Mouse (Mus musculus): ENCODE results near the gene Mmp2. TPM values are rescaled to one million over a fixed set of nuclear protein-coding genes. Genes with fewer than 3 reads are reported as not detected.
A peak's percentile ranks its signal among the peaks of the same experiment; 100 is the strongest.

The Mmp2 gene
- total RNA-seq, 2 experiments from 2014 or later: 94.3 to 106 TPM

- no peak for DNase-seq (ENCODE audit: low spot score)
- intact Hi-C loops (cut with DNase I): loop anchor here (5.0 kb wide), 1 partner anchor 47 kb away; no protein-coding TSS in a partner anchor
Observed at GRCm38 (mm10) chr8:92834786-92835500, 7.9 kb downstream of the Mmp2 start.

GRCm38 (mm10) chr8:92835901-92836300 is 8.8 kb downstream of the Mmp2 start:
- DNase-seq (ENCODE audit: low spot score): no peak
- intact Hi-C loops (cut with DNase I): loop anchor here (5.0 kb wide), 1 partner anchor 46 kb away; no protein-coding TSS in a partner anchor

- intact Hi-C loops (cut with DNase I): loop anchor here (5.0 kb wide), 1 partner anchor 44 kb away; no protein-coding TSS in a partner anchor
- no peak for DNase-seq (ENCODE audit: low spot score)
Observed at GRCm38 (mm10) chr8:92838616-92839015, 11.5 kb downstream of the Mmp2 start.

GRCm38 (mm10) chr8:92839161-92839560 is 12.1 kb downstream of the Mmp2 start:
- no peak for DNase-seq (ENCODE audit: low spot score)
- intact Hi-C loops (cut with DNase I): loop anchor here (5.0 kb wide), 1 partner anchor 43 kb away; no protein-coding TSS in a partner anchor

GRCm38 (mm10) chr8:92839876-92840275 is 12.8 kb downstream of the Mmp2 start:
- intact Hi-C loops (cut with DNase I): loop anchor here (5.0 kb wide), 1 partner anchor 42 kb away; no protein-coding TSS in a partner anchor
- peak; percentile 59 for DNase-seq (ENCODE audit: low spot score)

- intact Hi-C loops (cut with DNase I): no loop called here
- no peak for DNase-seq (ENCODE audit: low spot score)
Observed at GRCm38 (mm10) chr8:92846684-92847083, 19.6 kb downstream of the Mmp2 start.

- DNase-seq (ENCODE audit: low spot score): no peak
Observed at GRCm38 (mm10) chr8:92847299-92847698, 20.2 kb downstream of the Mmp2 start.

GRCm38 (mm10) chr8:92849261-92849660 is 22.2 kb downstream of the Mmp2 start:
- intact Hi-C loops (cut with DNase I): no loop called here
- no peak for DNase-seq (ENCODE audit: low spot score)

More at GRCm38 (mm10) chr8:92847299-92847698, 20.2 kb downstream of the Mmp2 start:
- intact Hi-C loops (cut with DNase I): no loop called here

GRCm38 (mm10) chr8:92850239-92850638 is 23.1 kb downstream of the Mmp2 start:
- intact Hi-C loops (cut with DNase I): no loop called here
- peak; percentile 89 for DNase-seq (ENCODE audit: low spot score)

- DNase-seq (ENCODE audit: low spot score): no peak
- intact Hi-C loops (cut with DNase I): no loop called here
Observed at GRCm38 (mm10) chr8:92851381-92851780, 24.3 kb downstream of the Mmp2 start.

GRCm38 (mm10) chr8:92853188-92853983 is 26.3 kb downstream of the Mmp2 start:
- intact Hi-C loops (cut with DNase I): no loop called here
- no peak for DNase-seq (ENCODE audit: low spot score)

- intact Hi-C loops (cut with DNase I): no loop called here
- DNase-seq (ENCODE audit: low spot score): no peak
Observed at GRCm38 (mm10) chr8:92854673-92855072, 27.6 kb downstream of the Mmp2 start.

- intact Hi-C loops (cut with DNase I): no loop called here
- peak; percentile 15 for DNase-seq (ENCODE audit: low spot score)
Observed at GRCm38 (mm10) chr8:92855171-92855894, 28.2 kb downstream of the Mmp2 start, which contains the start of gene Lpcat2. Gene Lpcat2 (plus strand): TSS chr8:92855339.

GRCm38 (mm10) chr8:92856273-92856986 is 29.3 kb downstream of the Mmp2 start:
- DNase-seq (ENCODE audit: low spot score): no peak
- intact Hi-C loops (cut with DNase I): no loop called here

- DNase-seq (ENCODE audit: low spot score): no peak
- intact Hi-C loops (cut with DNase I): no loop called here
Observed at GRCm38 (mm10) chr8:92858475-92859182, 31.5 kb downstream of the Mmp2 start.

- intact Hi-C loops (cut with DNase I): no loop called here
- no peak for DNase-seq (ENCODE audit: low spot score)
Observed at GRCm38 (mm10) chr8:92861977-92862376, 34.9 kb downstream of the Mmp2 start.

GRCm38 (mm10) chr8:92870281-92870680 is 43.2 kb downstream of the Mmp2 start:
- DNase-seq (ENCODE audit: low spot score): no peak

GRCm38 (mm10) chr8:92872063-92872759 is 45.1 kb downstream of the Mmp2 start:
- no peak for DNase-seq (ENCODE audit: low spot score)
- intact Hi-C loops (cut with DNase I): no loop called here

More at GRCm38 (mm10) chr8:92870281-92870680, 43.2 kb downstream of the Mmp2 start:
- intact Hi-C loops (cut with DNase I): no loop called here
